Mouse (Mus musculus): ENCODE measurements around the gene Pde1a. TPM values are rescaled to one million over a fixed set of nuclear protein-coding genes. Genes with fewer than 3 reads are reported as not detected.

Pde1a gene
- polyA plus RNA-seq, 1 experiment from 2014 or later, result 37.5 TPM

DNA sequence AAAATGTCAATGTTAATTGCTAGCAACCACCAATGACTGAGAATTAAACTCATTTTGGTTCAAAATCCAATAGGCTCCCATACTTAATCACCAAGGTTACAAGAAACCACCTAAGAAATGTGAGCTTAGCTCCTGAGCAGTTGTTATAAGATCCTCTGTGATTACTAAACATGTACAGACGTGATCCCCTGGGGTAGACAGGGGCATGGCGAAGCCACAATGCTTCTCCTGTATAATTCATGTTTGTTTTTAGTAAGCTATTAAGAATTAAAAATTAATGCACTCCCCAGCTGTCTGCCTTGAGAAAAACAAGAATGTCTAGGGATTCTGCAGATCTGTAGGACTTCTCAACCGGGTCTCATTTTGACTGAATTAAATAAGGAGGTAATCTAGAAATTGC, 309.7 kb downstream of the Pde1a start:
- no peak overlapping the region for H3K27ac ChIP-seq
- TF ChIP-seq CTCF (IDR thresholded peaks at IDR 0.05; ENCODE audit: low read depth), result no peak
- ATAC-seq (replicated peaks; ENCODE audit: low FRiP score, low read depth), result no peak
- no peaks in the 10 kb centered on the region for H3K4me1 ChIP-seq (replicated peaks; ENCODE audit: insufficient read depth, low read length)
- 70% methylated on average over 3 of the region's 3 CpGs for WGBS
- no peak overlapping the region for H3K4me3 ChIP-seq (replicated peaks; ENCODE audit: low read depth, low read length)
- DNase-seq (ENCODE audit: low spot score), result no peak
- no peaks in the 10 kb centered on the region for H3K27me3 ChIP-seq (ENCODE audit: insufficient read depth, low read length)
- no peak overlapping the region for H3K9ac ChIP-seq (ENCODE audit: low read depth, low read length)
- H3K4me2 ChIP-seq (ENCODE audit: low read length), result no peak overlapping the region
- no peaks in the 10 kb centered on the region for H3K36me3 ChIP-seq (ENCODE audit: insufficient read depth, low read length)
- no peaks in the 10 kb centered on the region for H3K9me3 ChIP-seq (replicated peaks; ENCODE audit: low read length)

DNA sequence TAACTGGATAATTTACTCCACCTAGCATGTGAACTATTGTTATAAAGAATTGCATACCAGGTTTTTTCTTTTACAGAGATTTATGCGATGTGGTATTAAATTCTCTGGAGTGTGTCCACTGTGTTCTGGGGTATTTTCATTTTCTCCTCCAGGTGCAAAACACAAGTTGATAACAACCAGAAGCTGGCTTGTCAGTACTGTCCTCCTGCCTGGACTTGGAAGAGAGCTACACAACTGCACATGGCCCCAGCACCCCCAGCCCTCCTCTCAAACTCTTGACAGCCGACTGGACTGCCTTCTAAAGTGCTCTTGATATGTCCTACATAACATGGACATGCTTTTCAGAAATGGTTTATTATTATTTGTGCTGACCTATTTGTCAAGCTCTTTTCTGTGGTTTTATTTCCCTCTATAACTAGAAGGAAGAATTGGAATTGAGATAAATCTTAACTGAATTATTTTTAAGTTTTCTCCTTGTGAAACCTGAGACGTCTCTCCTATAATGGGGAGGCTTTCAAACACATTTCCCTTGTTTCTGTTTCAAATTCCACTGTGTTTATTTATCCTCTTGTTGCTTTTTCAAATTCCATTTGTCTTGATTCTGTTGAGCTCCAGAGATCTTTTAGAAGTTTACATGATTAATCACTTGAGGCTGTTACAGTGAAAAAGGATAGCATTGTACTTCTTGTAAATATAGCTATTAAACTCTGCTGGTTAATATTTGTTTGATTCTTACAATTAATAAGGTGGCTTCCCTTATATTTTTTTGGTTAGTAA, 313.4 kb downstream of the Pde1a start:
- H3K9ac ChIP-seq (ENCODE audit: low read depth, low read length), result no peak overlapping the region
- H3K4me2 ChIP-seq (ENCODE audit: low read length), result no peak overlapping the region
- WGBS, result 17% methylated on average over 3 of the region's 3 CpGs
- no peaks in the 10 kb centered on the region for H3K36me3 ChIP-seq (ENCODE audit: insufficient read depth, low read length)
- H3K9me3 ChIP-seq (replicated peaks; ENCODE audit: low read length), result no peaks in the 10 kb centered on the region
- H3K4me1 ChIP-seq (replicated peaks; ENCODE audit: insufficient read depth, low read length), result no peaks in the 10 kb centered on the region
- DNase-seq (ENCODE audit: low spot score) (peak; percentile 94), ATAC-seq (replicated peaks; ENCODE audit: low FRiP score, low read depth) (peak; percentile 82)
- peak overlapping the region; percentile 54 for H3K27ac ChIP-seq
- H3K4me3 ChIP-seq (replicated peaks; ENCODE audit: low read depth, low read length), result no peak overlapping the region
- no peak for TF ChIP-seq CTCF (IDR thresholded peaks at IDR 0.05; ENCODE audit: low read depth)
- H3K27me3 ChIP-seq (ENCODE audit: insufficient read depth, low read length), result no peaks in the 10 kb centered on the region

DNA sequence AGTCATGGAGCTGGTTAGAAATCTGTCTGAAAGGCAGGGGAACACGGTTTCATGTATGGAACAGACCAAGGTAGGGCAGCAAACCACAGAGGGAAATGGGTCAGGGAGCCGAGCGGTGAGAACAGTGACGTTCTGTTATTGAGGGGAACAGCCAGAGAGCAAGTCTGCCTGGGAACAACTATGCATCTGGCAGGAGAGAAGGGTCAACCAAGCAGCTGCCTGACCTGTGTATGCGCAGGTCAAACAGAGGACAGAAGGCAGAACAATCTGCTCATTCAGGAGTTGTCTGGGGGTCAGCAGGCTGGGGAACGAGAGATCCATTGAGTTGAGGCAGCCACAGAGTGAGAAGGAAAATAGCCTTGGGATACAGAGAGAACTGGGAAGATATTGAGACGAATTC, 330.6 kb downstream of the Pde1a start:
- no peak overlapping the region for H3K4me3 ChIP-seq (replicated peaks; ENCODE audit: low read depth, low read length)
- 55% methylated on average over 7 of the region's 7 CpGs for WGBS
- no peak for DNase-seq (ENCODE audit: low spot score)

DNA sequence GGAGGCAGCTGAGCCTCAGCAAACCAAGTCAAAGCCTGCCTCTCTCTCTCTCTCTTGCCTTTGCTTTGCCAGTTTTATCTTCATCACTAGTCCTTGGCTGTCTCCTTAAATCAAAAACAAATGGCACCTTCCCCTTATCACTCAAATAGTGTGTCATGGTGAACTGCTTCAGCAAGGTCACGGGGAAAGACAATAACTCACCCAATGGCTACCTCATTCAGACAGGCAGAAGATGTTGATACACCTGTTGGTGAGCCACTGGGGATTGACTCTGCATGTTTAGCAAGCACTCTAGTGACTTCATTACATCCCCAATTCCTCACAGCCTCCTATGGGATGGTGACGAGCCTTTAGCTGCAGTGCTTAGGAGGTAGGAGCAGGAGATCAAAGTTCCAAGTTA, 331.8 kb downstream of the Pde1a start:
- no peak overlapping the region for H3K4me3 ChIP-seq (replicated peaks; ENCODE audit: low read depth, low read length)
- DNase-seq (ENCODE audit: low spot score), result no peak
- no peak overlapping the region for H3K9ac ChIP-seq (ENCODE audit: low read depth, low read length)
- H3K9me3 ChIP-seq (replicated peaks; ENCODE audit: low read length), result no peaks in the 10 kb centered on the region
- H3K4me1 ChIP-seq (replicated peaks; ENCODE audit: insufficient read depth, low read length), result no peaks in the 10 kb centered on the region
- TF ChIP-seq CTCF (IDR thresholded peaks at IDR 0.05; ENCODE audit: low read depth), result no peak
- no peak for ATAC-seq (replicated peaks; ENCODE audit: low FRiP score, low read depth)
- H3K27ac ChIP-seq, result no peak overlapping the region
- H3K4me2 ChIP-seq (ENCODE audit: low read length), result no peak overlapping the region
- no peaks in the 10 kb centered on the region for H3K36me3 ChIP-seq (ENCODE audit: insufficient read depth, low read length)
- 68% methylated on average over 2 of the region's 2 CpGs for WGBS
- H3K27me3 ChIP-seq (ENCODE audit: insufficient read depth, low read length), result no peaks in the 10 kb centered on the region

More for the DNA sequence above, 330.6 kb downstream of the Pde1a start:
- Histone ChIP-seq H3K9ac (ENCODE audit: low read depth, low read length) (no peak overlapping the region), H3K27ac (no peak overlapping the region), H3K36me3 (ENCODE audit: insufficient read depth, low read length) (no peaks in the 10 kb centered on the region), H3K9me3 (replicated peaks; ENCODE audit: low read length) (no peaks in the 10 kb centered on the region), H3K4me2 (ENCODE audit: low read length) (no peak overlapping the region), H3K27me3 (ENCODE audit: insufficient read depth, low read length) (no peaks in the 10 kb centered on the region), H3K4me1 (replicated peaks; ENCODE audit: insufficient read depth, low read length) (no peaks in the 10 kb centered on the region)
- TF ChIP-seq CTCF (IDR thresholded peaks at IDR 0.05; ENCODE audit: low read depth), result no peak
- no peak for ATAC-seq (replicated peaks; ENCODE audit: low FRiP score, low read depth)

DNA sequence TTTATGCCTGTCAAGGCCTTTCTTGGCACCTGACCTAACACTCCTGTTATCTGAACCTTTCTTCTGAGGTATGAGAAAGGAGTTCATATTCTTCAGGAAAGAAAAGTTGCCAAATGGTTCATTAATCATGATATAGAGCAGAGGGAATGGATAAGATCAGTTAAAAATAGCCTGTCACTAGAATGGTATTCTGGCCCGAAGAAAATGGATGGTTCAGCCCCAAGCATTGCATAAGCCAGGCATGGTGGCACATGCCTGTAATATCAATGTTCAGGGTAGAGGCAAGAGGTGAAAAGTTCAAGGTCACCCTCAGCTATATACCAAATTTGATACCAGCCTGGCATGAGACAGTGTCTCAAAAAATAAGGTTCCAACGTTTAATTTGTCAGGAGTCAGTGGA, 336.1 kb downstream of the Pde1a start:
- no peaks in the 10 kb centered on the region for H3K27me3 ChIP-seq (ENCODE audit: insufficient read depth, low read length)
- DNase-seq (ENCODE audit: low spot score), result peak; percentile 26
- no peak for ATAC-seq (replicated peaks; ENCODE audit: low FRiP score, low read depth)
- no peak overlapping the region for H3K9ac ChIP-seq (ENCODE audit: low read depth, low read length)
- H3K9me3 ChIP-seq (replicated peaks; ENCODE audit: low read length), result no peaks in the 10 kb centered on the region
- H3K27ac ChIP-seq, result no peak overlapping the region
- no peaks in the 10 kb centered on the region for H3K4me1 ChIP-seq (replicated peaks; ENCODE audit: insufficient read depth, low read length)
- 26% methylated on average over 2 of the region's 2 CpGs for WGBS
- no peaks in the 10 kb centered on the region for H3K36me3 ChIP-seq (ENCODE audit: insufficient read depth, low read length)
- H3K4me2 ChIP-seq (ENCODE audit: low read length), result no peak overlapping the region
- H3K4me3 ChIP-seq (replicated peaks; ENCODE audit: low read depth, low read length), result no peak overlapping the region
- no peak for TF ChIP-seq CTCF (IDR thresholded peaks at IDR 0.05; ENCODE audit: low read depth)

DNA sequence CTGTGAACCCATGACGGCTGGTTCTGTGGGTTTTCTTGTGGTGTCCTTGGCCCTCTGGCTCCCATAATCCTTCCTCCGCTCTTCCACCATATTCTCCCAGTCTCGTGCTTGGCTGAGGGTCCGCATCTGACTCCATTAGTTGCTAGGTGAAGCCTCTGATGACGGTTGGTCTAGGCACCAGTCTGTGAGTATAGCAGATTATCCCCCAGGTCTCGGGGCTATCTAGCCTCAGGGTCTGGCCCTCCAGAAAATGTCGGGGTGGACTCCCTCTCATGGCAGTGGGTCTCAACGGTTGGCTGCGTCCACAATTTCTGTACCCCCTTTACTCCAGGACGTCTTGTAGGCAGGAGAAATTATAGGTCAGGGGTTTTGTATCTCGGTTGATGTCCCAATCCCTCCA, 342.8 kb downstream of the Pde1a start:
- Histone ChIP-seq H3K9ac (ENCODE audit: low read depth, low read length) (no peak overlapping the region), H3K4me3 (replicated peaks; ENCODE audit: low read depth, low read length) (no peak overlapping the region), H3K9me3 (replicated peaks; ENCODE audit: low read length) (no peaks in the 10 kb centered on the region), H3K4me2 (ENCODE audit: low read length) (no peak overlapping the region), H3K27me3 (ENCODE audit: insufficient read depth, low read length) (no peaks in the 10 kb centered on the region), H3K4me1 (replicated peaks; ENCODE audit: insufficient read depth, low read length) (no peaks in the 10 kb centered on the region), H3K27ac (no peak overlapping the region), H3K36me3 (ENCODE audit: insufficient read depth, low read length) (no peaks in the 10 kb centered on the region)
- DNase-seq (ENCODE audit: low spot score), result no peak
- WGBS, result 88% methylated on average over 11 of the region's 11 CpGs
- ATAC-seq (replicated peaks; ENCODE audit: low FRiP score, low read depth), result no peak
- no peak for TF ChIP-seq CTCF (IDR thresholded peaks at IDR 0.05; ENCODE audit: low read depth)

Data from kidney, postnatal 0 days (tissue).